Mouse (Mus musculus): ENCODE results near the gene Mindy4. TPM values are rescaled to one million over a fixed set of nuclear protein-coding genes. Genes with fewer than 3 reads are reported as not detected.

The Mindy4 gene
- polyA plus RNA-seq, 1 experiment: 4.9 TPM

DNA sequence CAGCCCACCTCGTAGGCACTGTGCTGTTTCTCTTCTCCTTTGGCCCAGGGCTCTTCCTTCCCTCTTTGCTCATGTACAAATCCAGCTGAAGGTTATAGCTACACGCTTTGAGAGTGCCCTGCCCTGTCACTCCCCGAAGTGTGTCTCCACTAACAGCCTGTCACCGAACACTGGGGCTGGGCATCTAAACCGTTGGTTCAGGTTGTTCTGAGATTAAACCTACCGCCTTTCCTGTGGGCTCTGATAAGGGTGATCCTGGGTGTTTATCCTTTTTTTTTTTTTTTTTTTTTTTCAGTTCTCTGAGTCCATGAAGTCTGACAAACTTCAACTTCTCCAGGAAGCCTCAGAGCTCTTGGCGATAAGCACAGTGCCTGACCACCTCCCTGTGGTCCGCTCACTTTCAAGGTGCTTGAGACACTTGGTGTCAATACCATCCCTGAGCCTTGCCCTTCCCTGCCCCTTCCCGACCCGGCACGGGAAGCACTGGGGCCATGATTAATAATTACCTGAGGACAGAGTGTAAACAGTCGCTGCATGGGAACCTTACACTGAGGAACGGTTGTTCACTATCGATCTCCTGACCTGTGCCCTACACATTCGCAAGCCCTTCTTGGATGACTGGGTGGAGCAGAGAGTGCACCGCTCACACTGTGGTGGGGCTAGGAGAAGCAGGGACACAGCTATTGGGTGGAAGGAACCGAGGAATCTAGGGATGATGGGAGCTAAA is 120.9 kb downstream of the Mindy4 start:
- H3K4me3 ChIP-seq (replicated peaks; ENCODE audit: insufficient read depth, low read depth, low read length): no peak overlapping the region
- DNase-seq: no peak
- H3K27ac ChIP-seq (ENCODE audit: insufficient read depth, low read length): no peak overlapping the region
- TF ChIP-seq CTCF (IDR thresholded peaks at IDR 0.05; ENCODE audit: borderline replicate concordance, insufficient read depth, low read depth, low read length) (no peak), POLR2A (IDR thresholded peaks at IDR 0.05; ENCODE audit: borderline replicate concordance, insufficient read depth, low read length) (no peak)
- WGBS: 94% methylated on average over 17 of the region's 17 CpGs
- no peaks in the 10 kb centered on the region for H3K27me3 ChIP-seq (ENCODE audit: control insufficient read depth, insufficient read depth, low read length)
- H3K4me1 ChIP-seq (ENCODE audit: control insufficient read depth, insufficient read depth, low read length): no peaks in the 10 kb centered on the region

DNA sequence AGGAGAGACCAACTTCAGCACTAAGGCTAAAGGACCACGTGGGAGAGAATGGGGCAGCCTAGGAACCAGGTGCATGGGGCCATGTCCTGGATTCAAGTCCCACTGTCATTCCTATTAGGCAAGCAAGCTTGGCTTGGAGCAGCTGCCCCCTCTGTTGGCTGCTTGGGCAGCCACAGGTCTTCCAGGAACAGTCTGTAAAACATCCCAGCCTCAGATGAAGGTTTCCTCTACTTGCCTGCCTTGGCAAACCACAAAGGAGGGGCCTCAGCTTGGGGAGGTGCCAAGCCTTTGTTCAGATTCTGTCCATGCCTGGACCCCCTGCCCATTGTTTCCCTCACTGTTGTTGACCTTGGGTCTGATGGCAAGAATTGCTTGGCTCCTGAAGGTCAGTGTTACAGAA is 121.6 kb downstream of the Mindy4 start:
- 56% methylated on average over 1 of the region's 1 CpGs for WGBS

GRCm38 (mm10) chr6:55326299-55326698 is 123.1 kb downstream of the Mindy4 start:
- TF ChIP-seq CTCF (IDR thresholded peaks at IDR 0.05; ENCODE audit: borderline replicate concordance, insufficient read depth, low read depth, low read length) (no peak), POLR2A (IDR thresholded peaks at IDR 0.05; ENCODE audit: borderline replicate concordance, insufficient read depth, low read length) (no peak)
- no peaks in the 10 kb centered on the region for H3K27me3 ChIP-seq (ENCODE audit: control insufficient read depth, insufficient read depth, low read length)
- no peak overlapping the region for H3K4me3 ChIP-seq (replicated peaks; ENCODE audit: insufficient read depth, low read depth, low read length)
- H3K4me1 ChIP-seq (ENCODE audit: control insufficient read depth, insufficient read depth, low read length): no peaks in the 10 kb centered on the region
- 85% methylated on average over 4 of the region's 4 CpGs for whole genome bisulfite sequencing
- DNase-seq: no peak
- no peak overlapping the region for H3K27ac ChIP-seq (ENCODE audit: insufficient read depth, low read length)

More for the DNA sequence above, 121.6 kb downstream of the Mindy4 start:
- Histone ChIP-seq H3K4me1 (ENCODE audit: control insufficient read depth, insufficient read depth, low read length) (no peaks in the 10 kb centered on the region), H3K27me3 (ENCODE audit: control insufficient read depth, insufficient read depth, low read length) (no peaks in the 10 kb centered on the region), H3K4me3 (replicated peaks; ENCODE audit: insufficient read depth, low read depth, low read length) (no peak overlapping the region), H3K27ac (ENCODE audit: insufficient read depth, low read length) (no peak overlapping the region)
- DNase-seq: no peak
- TF ChIP-seq POLR2A (IDR thresholded peaks at IDR 0.05; ENCODE audit: borderline replicate concordance, insufficient read depth, low read length): no peak
- no peak for TF ChIP-seq CTCF (IDR thresholded peaks at IDR 0.05; ENCODE audit: borderline replicate concordance, insufficient read depth, low read depth, low read length)

- H3K27ac ChIP-seq (ENCODE audit: insufficient read depth, low read length): no peak overlapping the region
- 68% methylated on average over 13 of the region's 13 CpGs for WGBS
- H3K4me3 ChIP-seq (replicated peaks; ENCODE audit: insufficient read depth, low read depth, low read length): no peak overlapping the region
Measured at GRCm38 (mm10) chr6:55327326-55327725, 124.1 kb downstream of the Mindy4 start.

DNA sequence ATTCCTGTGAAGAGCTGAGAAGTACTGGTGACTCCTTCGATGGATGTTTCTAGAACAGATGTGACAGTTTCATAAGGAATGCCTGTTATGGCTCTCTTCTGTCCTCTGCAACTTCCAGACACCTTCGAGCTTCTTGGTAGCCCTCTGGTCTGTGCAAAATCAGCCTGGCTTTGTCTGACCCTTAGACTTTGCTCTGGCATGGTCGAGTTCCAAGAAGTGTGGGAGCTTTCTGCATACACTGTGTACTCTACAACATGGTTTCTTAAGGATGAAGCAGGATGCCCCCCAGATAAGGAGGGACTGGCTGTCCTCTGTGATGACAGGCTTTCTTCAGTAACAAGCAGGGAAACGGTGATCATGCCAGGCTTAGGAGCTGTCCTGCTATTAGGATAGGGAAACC is 125.0 kb downstream of the Mindy4 start:
- H3K4me3 ChIP-seq (replicated peaks; ENCODE audit: insufficient read depth, low read depth, low read length): no peak overlapping the region
- TF ChIP-seq POLR2A (IDR thresholded peaks at IDR 0.05; ENCODE audit: borderline replicate concordance, insufficient read depth, low read length): no peak
- DNase-seq: no peak
- H3K27ac ChIP-seq (ENCODE audit: insufficient read depth, low read length): no peak overlapping the region
- WGBS: 78% methylated on average over 4 of the region's 4 CpGs
- H3K4me1 ChIP-seq (ENCODE audit: control insufficient read depth, insufficient read depth, low read length): no peaks in the 10 kb centered on the region
- no peaks in the 10 kb centered on the region for H3K27me3 ChIP-seq (ENCODE audit: control insufficient read depth, insufficient read depth, low read length)

More at GRCm38 (mm10) chr6:55327326-55327725, 124.1 kb downstream of the Mindy4 start:
- DNase-seq: no peak
- no peaks in the 10 kb centered on the region for H3K4me1 ChIP-seq (ENCODE audit: control insufficient read depth, insufficient read depth, low read length)
- H3K27me3 ChIP-seq (ENCODE audit: control insufficient read depth, insufficient read depth, low read length): no peaks in the 10 kb centered on the region
- no peak for TF ChIP-seq CTCF (IDR thresholded peaks at IDR 0.05; ENCODE audit: borderline replicate concordance, insufficient read depth, low read depth, low read length)
- no peak for TF ChIP-seq POLR2A (IDR thresholded peaks at IDR 0.05; ENCODE audit: borderline replicate concordance, insufficient read depth, low read length)

DNA sequence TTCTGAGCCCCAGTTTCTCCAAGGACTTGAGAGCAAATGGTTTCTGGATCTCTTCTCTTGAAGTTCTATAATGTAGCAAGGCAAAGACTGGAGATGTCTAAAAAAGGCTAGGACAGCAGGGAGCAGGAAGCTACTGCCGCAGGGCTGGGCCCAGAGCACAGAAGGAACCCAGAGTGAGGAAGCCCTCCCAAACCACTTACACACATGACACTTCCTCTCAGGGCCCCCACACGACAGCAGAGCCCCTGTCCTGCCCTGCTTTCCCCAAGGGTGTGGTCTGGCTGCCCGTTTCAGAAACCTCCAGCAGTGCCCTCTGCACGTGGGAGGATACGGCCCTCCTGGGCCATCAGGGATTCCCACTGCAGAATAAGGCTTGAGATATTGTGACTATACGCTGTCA is 128.1 kb downstream of the Mindy4 start:
- Histone ChIP-seq H3K4me1 (ENCODE audit: control insufficient read depth, insufficient read depth, low read length) (no peaks in the 10 kb centered on the region; the same call in 1 of the 2 replicates), H3K27ac (ENCODE audit: insufficient read depth, low read length) (no peak overlapping the region), H3K4me3 (replicated peaks; ENCODE audit: insufficient read depth, low read depth, low read length) (no peak overlapping the region), H3K27me3 (ENCODE audit: control insufficient read depth, insufficient read depth, low read length) (no peaks in the 10 kb centered on the region)
- TF ChIP-seq POLR2A (IDR thresholded peaks at IDR 0.05; ENCODE audit: borderline replicate concordance, insufficient read depth, low read length) (no peak), CTCF (IDR thresholded peaks at IDR 0.05; ENCODE audit: borderline replicate concordance, insufficient read depth, low read depth, low read length) (no peak)
- WGBS: 53% methylated on average over 6 of the region's 6 CpGs
- DNase-seq: no peak

DNA sequence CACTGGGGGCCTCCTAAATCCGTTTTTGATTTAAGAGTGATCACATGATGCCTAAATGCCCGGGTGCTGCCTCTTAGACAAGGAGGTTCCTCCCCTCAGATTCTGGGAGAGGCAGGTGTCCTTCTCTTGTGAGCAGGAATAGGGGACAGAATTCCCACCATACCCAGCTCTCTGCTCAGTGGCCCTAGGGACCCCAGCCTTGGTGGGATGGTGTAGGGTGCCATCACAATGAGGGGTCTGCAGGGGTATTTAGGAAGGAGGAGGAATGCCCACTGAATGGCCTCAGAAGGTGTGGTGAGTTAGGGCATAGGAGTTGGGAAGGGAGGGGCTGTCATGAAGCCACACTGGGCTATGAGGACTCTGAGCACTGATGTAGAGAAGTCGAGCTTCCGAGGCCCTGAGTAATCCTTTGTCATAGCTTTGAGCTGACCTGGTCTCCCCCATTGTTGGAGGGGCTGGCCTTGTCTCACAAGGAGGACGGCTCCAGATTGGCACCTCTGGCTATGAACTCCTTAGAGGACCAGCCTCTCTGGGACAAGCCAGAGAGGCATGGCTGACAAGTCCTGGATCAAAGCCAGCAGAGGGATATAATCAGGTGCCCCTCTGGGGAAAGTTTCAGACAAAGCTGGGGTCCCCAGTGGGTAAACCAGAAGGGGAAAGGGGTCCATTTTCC is 129.1 kb downstream of the Mindy4 start:
- H3K4me3 ChIP-seq (replicated peaks; ENCODE audit: insufficient read depth, low read depth, low read length): no peak overlapping the region
- 35% methylated on average over 5 of the region's 5 CpGs for WGBS
- DNase-seq: no peak
- no peak for TF ChIP-seq POLR2A (IDR thresholded peaks at IDR 0.05; ENCODE audit: borderline replicate concordance, insufficient read depth, low read length)
- no peak overlapping the region for H3K27ac ChIP-seq (ENCODE audit: insufficient read depth, low read length)
- H3K4me1 ChIP-seq (ENCODE audit: control insufficient read depth, insufficient read depth, low read length): no peaks in the 10 kb centered on the region; the same call in 1 of the 2 replicates
- H3K27me3 ChIP-seq (ENCODE audit: control insufficient read depth, insufficient read depth, low read length): no peaks in the 10 kb centered on the region

DNA sequence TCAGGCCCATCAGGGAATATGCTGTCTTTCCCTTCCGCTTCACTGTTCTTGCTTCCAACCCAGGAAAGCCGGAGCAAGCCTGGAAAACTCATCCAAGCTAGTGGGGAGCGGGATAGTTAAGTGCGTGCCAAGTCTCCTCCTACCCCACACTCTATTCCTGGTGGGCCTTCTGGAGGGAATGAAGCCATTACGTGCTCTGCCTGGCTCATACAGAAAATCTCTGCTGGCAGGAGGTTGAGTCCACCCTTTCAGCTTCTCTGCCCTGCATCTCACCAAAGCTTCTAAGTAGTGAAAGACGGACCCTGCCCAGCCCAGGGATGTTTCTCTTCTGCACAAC is 129.6 kb downstream of the Mindy4 start:
- H3K27me3 ChIP-seq (ENCODE audit: control insufficient read depth, insufficient read depth, low read length): no peaks in the 10 kb centered on the region
- DNase-seq: no peak
- WGBS: 47% methylated on average over 6 of the region's 6 CpGs
- TF ChIP-seq POLR2A (IDR thresholded peaks at IDR 0.05; ENCODE audit: borderline replicate concordance, insufficient read depth, low read length) (no peak), CTCF (IDR thresholded peaks at IDR 0.05; ENCODE audit: borderline replicate concordance, insufficient read depth, low read depth, low read length) (no peak)
- no peaks in the 10 kb centered on the region; the same call in 1 of the 2 replicates for H3K4me1 ChIP-seq (ENCODE audit: control insufficient read depth, insufficient read depth, low read length)
- H3K27ac ChIP-seq (ENCODE audit: insufficient read depth, low read length): no peak overlapping the region
- H3K4me3 ChIP-seq (replicated peaks; ENCODE audit: insufficient read depth, low read depth, low read length): no peak overlapping the region
